Mouse (Mus musculus) heart, postnatal 0 days (tissue): ENCODE data around the gene Spc24.

Experiments used
- CTCF ChIP-seq: IDR thresholded peaks from 2 replicates; pipeline ENCODE4 v1.5.1; 2016; ENCODE audit warnings: antibody characterized with exemption, control low read depth, low read depth
- EP300 ChIP-seq: IDR thresholded peaks from 2 replicates; pipeline ENCODE4 v1.6.1; 2016; ENCODE audit warnings: antibody characterized with exemption, low read depth

GRCm38 (mm10) chr9:21795579-21795978, 35.5 kb upstream of the Spc24 start:
- TF ChIP-seq CTCF (no peak), EP300 (no peak)
